Mouse (Mus musculus) heart, adult 2 months (tissue): ENCODE measurements around the gene Arhgef2.

Experiments used
- CTCF ChIP-seq: fragments of 200-600 bp; IDR thresholded peaks from 2 replicates; pipeline ENCODE4 v1.8.1; 2022; ENCODE audit warnings: antibody characterized with exemption, mild to moderate bottlenecking, moderate library complexity
- POLR2A ChIP-seq: fragments of 200-500 bp; IDR thresholded peaks from 2 replicates; pipeline ENCODE4 v1.6.1; 2011; ENCODE audit warnings: mild to moderate bottlenecking, low read depth, low read length, control low read depth; ENCODE audit not compliant: insufficient read depth

DNA sequence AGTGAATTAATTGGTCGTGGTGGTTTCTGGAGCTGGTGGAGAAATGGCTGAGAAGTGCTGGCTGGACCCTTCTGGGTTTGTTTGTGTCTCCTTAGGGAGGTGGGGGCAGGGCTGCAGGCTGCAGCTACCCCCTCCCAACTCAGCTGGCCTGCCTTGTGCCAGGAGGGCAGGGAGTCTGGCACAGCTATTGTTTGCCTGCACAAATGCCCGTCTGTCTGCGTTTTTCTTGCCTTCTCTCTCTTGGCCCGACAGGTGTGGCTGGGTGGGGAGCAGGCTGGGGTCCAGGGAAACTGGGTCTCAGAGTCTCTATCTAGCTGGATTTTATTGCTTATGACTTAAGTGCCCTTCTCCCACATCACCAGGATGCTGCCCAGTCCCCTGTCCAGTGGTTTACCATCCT lies 18.6 kb downstream of the Arhgef2 start:
- TF ChIP-seq CTCF (no peak), POLR2A (no peak)
